In the genomic region with DNA sequence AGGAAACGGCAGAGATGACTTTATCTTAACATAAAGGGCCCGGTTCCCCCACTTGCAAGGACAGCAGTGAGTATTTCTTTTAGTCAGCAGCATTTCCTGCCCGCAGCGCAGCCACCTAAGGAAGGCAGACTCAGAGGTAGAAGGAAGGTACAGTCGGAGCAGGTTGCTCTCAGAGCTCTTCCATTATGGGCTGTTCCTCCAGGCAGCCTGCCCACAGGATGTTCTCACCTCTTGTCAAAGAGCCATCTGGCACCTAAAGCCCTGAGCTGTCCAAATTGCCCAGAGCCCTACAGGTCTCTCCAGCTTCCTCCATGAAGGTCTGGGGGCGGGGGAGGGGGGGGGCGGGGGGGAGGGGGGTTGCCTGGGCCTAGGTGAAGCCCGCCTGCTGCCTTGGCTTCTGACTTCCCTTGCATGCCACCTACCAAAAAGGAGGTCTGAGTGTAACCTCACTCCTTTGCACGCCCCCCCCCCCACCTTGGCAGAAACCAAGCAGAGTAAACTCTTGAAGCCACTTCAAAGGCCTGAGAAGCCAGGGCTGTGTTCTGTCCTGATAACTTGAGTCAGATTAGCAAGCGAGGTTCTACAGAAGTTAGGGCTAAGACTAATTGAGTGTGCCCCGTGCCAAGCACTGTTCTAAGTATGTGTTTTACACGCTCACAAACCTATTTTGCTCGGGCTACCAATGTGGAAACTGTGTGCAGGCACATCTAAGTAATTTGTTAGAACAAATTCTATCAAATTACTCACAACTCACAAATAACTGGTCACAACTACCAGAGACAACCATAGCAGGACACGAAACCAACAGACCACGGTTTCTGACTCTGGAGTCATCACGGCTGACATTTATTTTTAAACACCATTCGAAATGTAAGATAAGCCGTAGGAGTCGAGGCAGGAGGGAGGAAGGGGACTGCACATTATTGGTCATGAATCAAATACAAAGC, we compare ENCODE assay signal across 8 mouse cellular contexts. TPM values are rescaled to one million over a fixed set of nuclear protein-coding genes. Genes with fewer than 3 reads are reported as not detected.
A peak's percentile ranks its signal among the peaks of the same experiment; 100 is the strongest.
DNase-seq lines count a peak whose midpoint lies in the region; ATAC-seq and TF ChIP-seq lines count a peak whose summit lies in the region.

No protein-coding gene starts in this region.

- peaks cover 7% of the 10 kb centered on the region for H3K27me3 ChIP-seq in spleen, adult 2 months (ENCODE audit: control insufficient read depth, insufficient read depth, low read length)
- H3K27me3 ChIP-seq in hindbrain, embryonic 14.5 days (ENCODE audit: control insufficient read depth, insufficient read depth, low read length), result no peaks in the 10 kb centered on the region

- no peak for TF ChIP-seq CTCF in spleen, adult 2 months (IDR thresholded peaks at IDR 0.05; ENCODE audit: extremely low read depth, insufficient read depth, insufficient read length, insufficient replicate concordance)

- no peak overlapping the region for H3K9ac ChIP-seq in hindbrain, embryonic 14.5 days

- H3K4me2 ChIP-seq in hindbrain, embryonic 14.5 days (replicated peaks), result no peak overlapping the region

- peaks cover 6% of the 10 kb centered on the region; the same call in 1 of the 2 replicates for H3K4me1 ChIP-seq in spleen, adult 2 months (ENCODE audit: control insufficient read depth, insufficient read depth, insufficient read length)
- peaks cover 23% of the 10 kb centered on the region for H3K4me1 ChIP-seq in hindbrain, embryonic 14.5 days (replicated peaks; ENCODE audit: control insufficient read depth, insufficient read depth, low read length)

- peak in 1 of 2 experiments; percentile 25 for DNase-seq in spleen, adult 2 months (ENCODE audit: low read depth in 1 of 2, low spot score in 2 of 2)
- DNase-seq in spleen, postnatal 14 days (ENCODE audit: low spot score in 2 of 2), result no peak
- peak; percentile 92 to 97 for DNase-seq in cerebellum, postnatal 36 days
- DNase-seq in induced T-regulatory cell, adult 2 months (ENCODE audit: low read depth), result peak; percentile 83
- peak; percentile 60 for DNase-seq in ovary, postnatal 14 days (ENCODE audit: low spot score)
- no peak for DNase-seq in embryo, embryonic 10 days (ENCODE audit: low spot score)
- DNase-seq in Muller cell, postnatal 12 days (ENCODE audit: inconsistent ontology term), result no peak
- DNase-seq in hindbrain, embryonic 14.5 days (ENCODE audit: low spot score), result no peak

- 43% methylated on average over 17 of the region's 19 CpGs for WGBS in spleen, adult 2 months
- 89% methylated on average over 17 of the region's 19 CpGs for WGBS in hindbrain, embryonic 14.5 days

- peak overlapping the region; percentile 37 for H3K27ac ChIP-seq in spleen, adult 2 months (ENCODE audit: insufficient read depth, low read length)
- no peak overlapping the region for H3K27ac ChIP-seq in hindbrain, embryonic 14.5 days

- H3K9me3 ChIP-seq in hindbrain, embryonic 14.5 days (ENCODE audit: control insufficient read depth, low read length), result no peaks in the 10 kb centered on the region

- ATAC-seq in hindbrain, embryonic 14.5 days (ENCODE audit: low FRiP score), result no peak

- H3K4me3 ChIP-seq in spleen, adult 2 months (ENCODE audit: extremely low read depth, insufficient read depth, insufficient read length), result no peak overlapping the region
- no peak overlapping the region for H3K4me3 ChIP-seq in hindbrain, embryonic 14.5 days (replicated peaks; ENCODE audit: low read length)

- H3K36me3 ChIP-seq in spleen, adult 2 months (ENCODE audit: control insufficient read depth, insufficient read depth, low read length), result no peaks in the 10 kb centered on the region
- H3K36me3 ChIP-seq in hindbrain, embryonic 14.5 days (replicated peaks; ENCODE audit: control insufficient read depth, insufficient read depth), result 0 out of 2 replicates have a peak, but pooled peaks cover 6% of the 10 kb centered on the region

- TF ChIP-seq POLR2A in spleen, adult 2 months (IDR thresholded peaks at IDR 0.05; ENCODE audit: low read depth, low read length), result no peak

RNA-seq across cellular contexts. Expression of a gene that starts 5.7 kb away (rescaled TPM):
- polyA plus RNA-seq in spleen, adult 2 months (2012; rRNA removed), result 3.7 and 3.8 TPM in 2 replicates
- 50.9 and 51.3 TPM in 2 replicates for polyA plus RNA-seq in hindbrain, embryonic 14.5 days (2014; fragmentation: Nextera tagmentation; extraction: Ambion mirVana)

Comparison
In these comparisons a context has a peak if more than half of its experiments do, and no peak if none do; other contexts are left out.
1. DNase-seq: peak in cerebellum, postnatal 36 days (2 of 2), induced T-regulatory cell, adult 2 months (single experiment) and ovary, postnatal 14 days (single experiment); none in spleen, postnatal 14 days (0 of 2), embryo, embryonic 10 days (single experiment), Muller cell, postnatal 12 days (single experiment) and hindbrain, embryonic 14.5 days (single experiment).
2. RNA of a gene that starts 5.7 kb away (polyA plus RNA-seq): 50.9 to 51.3 TPM in hindbrain, embryonic 14.5 days; 3.7 to 3.8 TPM in spleen, adult 2 months; every median in the first group is over 10 times any median in the second.